Comparison of ENCODE assay signal across 9 mouse cellular contexts in the genomic region with DNA sequence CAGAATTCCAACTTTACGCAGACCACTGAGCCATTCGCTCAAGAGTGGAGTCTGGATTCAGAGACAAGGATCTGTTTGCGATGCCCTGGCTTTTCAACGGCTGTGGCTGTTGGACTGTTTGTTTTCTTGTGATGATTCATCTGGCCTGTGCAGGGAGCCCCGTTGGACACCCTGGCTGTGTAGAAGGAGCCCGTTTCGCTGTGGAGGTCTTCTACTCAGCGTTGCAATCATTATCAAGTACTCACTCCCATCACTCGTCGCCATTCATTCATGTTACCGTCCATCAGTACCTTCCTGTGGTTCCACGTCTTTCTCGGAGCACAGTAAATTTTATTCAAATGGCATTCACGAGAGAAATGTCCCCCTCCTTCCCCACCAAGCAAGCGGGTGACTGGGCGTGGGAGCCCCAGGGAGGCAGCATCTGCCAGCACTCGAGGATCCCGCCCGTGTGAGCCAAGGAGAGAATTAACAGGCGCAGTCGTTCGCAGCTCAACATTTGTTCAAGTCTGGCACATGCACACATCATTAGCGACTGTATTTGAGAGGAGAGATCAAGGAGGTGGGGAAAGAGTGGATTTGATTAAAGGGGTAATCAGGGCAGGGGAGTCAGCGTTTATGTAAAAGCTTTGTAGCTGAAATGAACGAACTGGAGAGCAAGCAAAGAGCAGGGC.
DNase-seq lines count a peak whose midpoint lies in the region; ATAC-seq and TF ChIP-seq lines count a peak whose summit lies in the region.
"Had no signal": no experiment of that assay in that cellular context is flagged by ENCODE, and none has a peak within 500 bp of the region (broad histone marks: within the 10 kb centered on the region; RNA-seq: fewer than 3 reads in every experiment).

No protein-coding gene starts in this region.

- H3K4me1 ChIP-seq in forebrain, embryonic 12.5 days: peaks cover 3% of the 10 kb centered on the region; the same call in 1 of the 2 replicates
- H3K4me1 ChIP-seq in forebrain, embryonic 11.5 days (replicated peaks; ENCODE audit: control insufficient read depth, insufficient read depth, low read length): no peaks in the 10 kb centered on the region
- H3K4me1 ChIP-seq in hindbrain, postnatal 0 days (ENCODE audit: insufficient read depth, low read length): 0 out of 2 replicates have a peak, but pooled peaks cover 6% of the 10 kb centered on the region
- 0 out of 2 replicates have a peak, but pooled peaks cover 5% of the 10 kb centered on the region for H3K4me1 ChIP-seq in limb, embryonic 14.5 days (ENCODE audit: control insufficient read depth, insufficient read depth, low read length)

- no peak for DNase-seq in forebrain, embryonic 11.5 days (ENCODE audit: low spot score)
- DNase-seq in brain, embryonic 14.5 days (ENCODE audit: low read depth): peak; percentile 96
- peak; percentile 43 for DNase-seq in hindbrain, postnatal 0 days (ENCODE audit: low spot score)
- DNase-seq in limb, embryonic 14.5 days (ENCODE audit: low spot score): no peak
- DNase-seq in adrenal gland, postnatal 25 days: no peak
- DNase-seq in yolk sac, embryonic 10.5 days (ENCODE audit: low spot score): no peak
- no peak for DNase-seq in cerebellum, adult 9-10 months
- DNase-seq: cerebellum, adult 8-10 months had no signal

- no peaks in the 10 kb centered on the region for H3K27me3 ChIP-seq in forebrain, embryonic 12.5 days
- no peaks in the 10 kb centered on the region for H3K27me3 ChIP-seq in forebrain, embryonic 11.5 days (ENCODE audit: control insufficient read depth, insufficient read depth, low read length)
- H3K27me3 ChIP-seq in hindbrain, postnatal 0 days (ENCODE audit: insufficient read depth, low read length): no peaks in the 10 kb centered on the region
- H3K27me3 ChIP-seq in limb, embryonic 14.5 days (ENCODE audit: control insufficient read depth, insufficient read depth, low read length): no peaks in the 10 kb centered on the region

- no peak overlapping the region for H3K4me3 ChIP-seq in forebrain, embryonic 12.5 days (replicated peaks)
- H3K4me3 ChIP-seq in forebrain, embryonic 11.5 days (ENCODE audit: low read depth, low read length): no peak overlapping the region
- no peak overlapping the region for H3K4me3 ChIP-seq in hindbrain, postnatal 0 days (ENCODE audit: low read length)
- H3K4me3 ChIP-seq in limb, embryonic 14.5 days (replicated peaks; ENCODE audit: low read length): no peak overlapping the region

- peak overlapping the region; percentile 27; the same call in 1 of the 2 replicates for H3K27ac ChIP-seq in forebrain, embryonic 12.5 days
- no peak overlapping the region for H3K27ac ChIP-seq in forebrain, embryonic 11.5 days (ENCODE audit: low read depth, low read length)
- no peak overlapping the region; the same call in 1 of the 2 replicates for H3K27ac ChIP-seq in hindbrain, postnatal 0 days
- H3K27ac ChIP-seq in limb, embryonic 14.5 days (replicated peaks; ENCODE audit: low read depth, low read length): no peak overlapping the region

- no peak for TF ChIP-seq POLR2A in brain, embryonic 14.5 days (IDR thresholded peaks at IDR 0.05; ENCODE audit: borderline replicate concordance, extremely low read depth, insufficient read depth, insufficient read length, poor library complexity, severe bottlenecking)
- no peak for TF ChIP-seq POLR2A in limb, embryonic 14.5 days (IDR thresholded peaks at IDR 0.05; ENCODE audit: borderline replicate concordance, extremely low read depth, insufficient read depth, insufficient read length)

- H3K9ac ChIP-seq in forebrain, embryonic 12.5 days: no peak overlapping the region
- H3K9ac ChIP-seq in forebrain, embryonic 11.5 days (ENCODE audit: low read length): no peak overlapping the region; the same call in 1 of the 2 replicates
- no peak overlapping the region for H3K9ac ChIP-seq in hindbrain, postnatal 0 days (replicated peaks; ENCODE audit: low read length)
- no peak overlapping the region for H3K9ac ChIP-seq in limb, embryonic 14.5 days (ENCODE audit: low read depth, low read length, severe bottlenecking)

- H3K36me3 ChIP-seq in forebrain, embryonic 12.5 days (replicated peaks): no peaks in the 10 kb centered on the region
- H3K36me3 ChIP-seq in forebrain, embryonic 11.5 days (ENCODE audit: control insufficient read depth, insufficient read depth, low read length): no peaks in the 10 kb centered on the region
- H3K36me3 ChIP-seq in hindbrain, postnatal 0 days (ENCODE audit: insufficient read depth, low read length): no peaks in the 10 kb centered on the region
- no peaks in the 10 kb centered on the region for H3K36me3 ChIP-seq in limb, embryonic 14.5 days (ENCODE audit: control insufficient read depth, insufficient read depth, low read length)

- H3K9me3 ChIP-seq in forebrain, embryonic 12.5 days: no peaks in the 10 kb centered on the region
- no peaks in the 10 kb centered on the region for H3K9me3 ChIP-seq in forebrain, embryonic 11.5 days (ENCODE audit: control insufficient read depth, low read length)
- H3K9me3 ChIP-seq in hindbrain, postnatal 0 days (ENCODE audit: low read length): no peaks in the 10 kb centered on the region
- no peaks in the 10 kb centered on the region for H3K9me3 ChIP-seq in limb, embryonic 14.5 days (ENCODE audit: control insufficient read depth, low read length)

- no peak for TF ChIP-seq CTCF in brain, embryonic 14.5 days (IDR thresholded peaks at IDR 0.05; ENCODE audit: borderline replicate concordance, extremely low read depth, insufficient read depth, insufficient read length)
- no peak for TF ChIP-seq CTCF in hindbrain, postnatal 0 days (IDR thresholded peaks at IDR 0.05; ENCODE audit: low read depth)

- peak; percentile 51; the same call in 1 of the 2 replicates for ATAC-seq in forebrain, embryonic 12.5 days (ENCODE audit: low FRiP score)
- ATAC-seq in forebrain, embryonic 11.5 days (replicated peaks; ENCODE audit: low FRiP score): no peak; the same call in 1 of the 2 replicates
- ATAC-seq in hindbrain, postnatal 0 days: 0 out of 2 replicates have a peak, but pooled peaks have one; percentile 15
- ATAC-seq in limb, embryonic 14.5 days (ENCODE audit: low FRiP score, low read depth): no peak

- peak overlapping the region; percentile 2 for H3K4me2 ChIP-seq in forebrain, embryonic 12.5 days
- no peak overlapping the region for H3K4me2 ChIP-seq in forebrain, embryonic 11.5 days (ENCODE audit: low read depth, low read length, severe bottlenecking)
- 0 out of 2 replicates have a peak overlapping the region, but pooled peaks have one; percentile 19 for H3K4me2 ChIP-seq in hindbrain, postnatal 0 days (ENCODE audit: low read depth, low read length)
- H3K4me2 ChIP-seq in limb, embryonic 14.5 days (replicated peaks; ENCODE audit: low read depth, low read length, severe bottlenecking): peak overlapping the region; percentile 24; the same call in 1 of the 2 replicates

- 67% methylated on average over 25 of the region's 25 CpGs for WGBS in forebrain, embryonic 12.5 days
- 78% methylated on average over 25 of the region's 25 CpGs for WGBS in forebrain, embryonic 11.5 days
- 43% methylated on average over 25 of the region's 25 CpGs for WGBS in hindbrain, postnatal 0 days
- WGBS in limb, embryonic 14.5 days: 35% methylated on average over 25 of the region's 25 CpGs

Comparison
In these comparisons a context has a peak if more than half of its experiments do, and no peak if none do; other contexts are left out.
1. ATAC-seq: peak in forebrain, embryonic 12.5 days (single experiment) and hindbrain, postnatal 0 days (single experiment); none in forebrain, embryonic 11.5 days (single experiment) and limb, embryonic 14.5 days (single experiment).
2. DNase-seq: peak in brain, embryonic 14.5 days (single experiment) and hindbrain, postnatal 0 days (single experiment); none in forebrain, embryonic 11.5 days (single experiment), limb, embryonic 14.5 days (single experiment), adrenal gland, postnatal 25 days (single experiment), yolk sac, embryonic 10.5 days (single experiment) and cerebellum, adult 9-10 months (single experiment).